ENCODE assay signal across 19 mouse cellular contexts in genomic region chr9:48423256-48423655, GRCm38 (mm10). TPM values are rescaled to one million over a fixed set of nuclear protein-coding genes. Genes with fewer than 3 reads are reported as not detected.
A peak's percentile ranks its signal among the peaks of the same experiment; 100 is the strongest.
DNase-seq lines count a peak whose midpoint lies in the region; ATAC-seq and TF ChIP-seq lines count a peak whose summit lies in the region.
"Had no signal": no experiment of that assay in that cellular context is flagged by ENCODE, and none has a peak within 500 bp of the region (broad histone marks: within the 10 kb centered on the region; RNA-seq: fewer than 3 reads in every experiment).

No protein-coding gene starts in this region.

- ATAC-seq in intestine, postnatal 0 days: no peak
- ATAC-seq in intestine, embryonic 15.5 days: no peak
- ATAC-seq in stomach, postnatal 0 days (ENCODE audit: low FRiP score, low TSS enrichment): no peak
- no peak for ATAC-seq in erythroblast, adult 5-6 weeks (replicated peaks; ENCODE audit: low FRiP score, poor library complexity, severe bottlenecking)
- ATAC-seq: hindbrain, postnatal 0 days had no signal

- TF ChIP-seq CTCF in intestine, postnatal 0 days (IDR thresholded peaks at IDR 0.05; ENCODE audit: low read depth): 0 out of 2 replicates have a peak, but pooled peaks have one; percentile 25
- peak; percentile 4; the same call in 1 of the 2 replicates for TF ChIP-seq CTCF in spleen, adult 2 months (IDR thresholded peaks at IDR 0.05; ENCODE audit: extremely low read depth, insufficient read depth, insufficient read length, insufficient replicate concordance)
- TF ChIP-seq CTCF in stomach, postnatal 0 days (IDR thresholded peaks at IDR 0.05; ENCODE audit: low read depth): 0 out of 2 replicates have a peak, but pooled peaks have one; percentile 17

- H3K4me1 ChIP-seq in intestine, postnatal 0 days (replicated peaks; ENCODE audit: control insufficient read depth, insufficient read depth, low read length): no peaks in the 10 kb centered on the region
- no peaks in the 10 kb centered on the region for H3K4me1 ChIP-seq in intestine, embryonic 15.5 days (replicated peaks)
- H3K4me1 ChIP-seq in spleen, adult 2 months (ENCODE audit: control insufficient read depth, insufficient read depth, insufficient read length): peaks cover 16% of the 10 kb centered on the region
- no peaks in the 10 kb centered on the region for H3K4me1 ChIP-seq in stomach, postnatal 0 days (replicated peaks; ENCODE audit: control insufficient read depth, insufficient read depth)
- H3K4me1 ChIP-seq: forebrain, embryonic 12.5 days; heart, embryonic 10.5 days; hindbrain, embryonic 10.5 days; limb, embryonic 10.5 days had no signal

- no peak overlapping the region for H3K4me2 ChIP-seq in intestine, postnatal 0 days (replicated peaks; ENCODE audit: low read depth)
- no peak overlapping the region for H3K4me2 ChIP-seq in intestine, embryonic 15.5 days (replicated peaks)
- no peak overlapping the region for H3K4me2 ChIP-seq in stomach, postnatal 0 days (replicated peaks; ENCODE audit: low read depth)
- H3K4me2 ChIP-seq: forebrain, embryonic 12.5 days; midbrain, embryonic 11.5 days had no signal

- TF ChIP-seq POLR2A in spleen, adult 2 months (IDR thresholded peaks at IDR 0.05; ENCODE audit: low read depth, low read length): no peak

- H3K27me3 ChIP-seq in intestine, postnatal 0 days (replicated peaks; ENCODE audit: control insufficient read depth, insufficient read depth, low read length): no peaks in the 10 kb centered on the region
- H3K27me3 ChIP-seq in intestine, embryonic 15.5 days (replicated peaks): no peaks in the 10 kb centered on the region
- H3K27me3 ChIP-seq in spleen, adult 2 months (ENCODE audit: control insufficient read depth, insufficient read depth, low read length): no peaks in the 10 kb centered on the region
- no peaks in the 10 kb centered on the region for H3K27me3 ChIP-seq in stomach, postnatal 0 days (ENCODE audit: control insufficient read depth, insufficient read depth, low read length)
- H3K27me3 ChIP-seq: forebrain, embryonic 12.5 days had no signal

- no peak for DNase-seq in spleen, adult 2 months (ENCODE audit: low read depth in 1 of 2, low spot score in 2 of 2)
- no peak for DNase-seq in spleen, adult 12 weeks (ENCODE audit: low spot score)
- DNase-seq in adrenal gland, postnatal 14 days: peak; percentile 23
- DNase-seq in stomach, postnatal 0 days (ENCODE audit: low spot score): no peak
- no peak for DNase-seq in gastrocnemius, postnatal 10 days
- DNase-seq: cerebellum, adult 11-12 months; cerebellum, postnatal 14 days; kidney, adult 11 months; right cerebral cortex, adult 18-20 months; right cerebral cortex, postnatal 4 days had no signal

- no peak overlapping the region for H3K27ac ChIP-seq in intestine, postnatal 0 days (ENCODE audit: low read depth, low read length)
- H3K27ac ChIP-seq in intestine, embryonic 15.5 days: no peak overlapping the region
- peak overlapping the region; percentile 40; the same call in 1 of the 2 replicates for H3K27ac ChIP-seq in spleen, adult 2 months (ENCODE audit: insufficient read depth, low read length)
- no peak overlapping the region for H3K27ac ChIP-seq in stomach, postnatal 0 days (replicated peaks)
- H3K27ac ChIP-seq: forebrain, embryonic 12.5 days; heart, embryonic 10.5 days; hindbrain, embryonic 10.5 days; hindbrain, postnatal 0 days; limb, embryonic 10.5 days had no signal

- H3K9me3 ChIP-seq in intestine, postnatal 0 days (ENCODE audit: control insufficient read depth): no peaks in the 10 kb centered on the region
- no peaks in the 10 kb centered on the region for H3K9me3 ChIP-seq in intestine, embryonic 15.5 days
- H3K9me3 ChIP-seq in stomach, postnatal 0 days (ENCODE audit: control insufficient read depth, low read length): no peaks in the 10 kb centered on the region
- H3K9me3 ChIP-seq: forebrain, embryonic 12.5 days; heart, embryonic 10.5 days; hindbrain, embryonic 10.5 days; limb, embryonic 10.5 days had no signal

- no peak overlapping the region for H3K4me3 ChIP-seq in intestine, postnatal 0 days (ENCODE audit: low read depth, low read length)
- no peak overlapping the region for H3K4me3 ChIP-seq in intestine, embryonic 15.5 days (replicated peaks)
- H3K4me3 ChIP-seq in spleen, adult 2 months (ENCODE audit: extremely low read depth, insufficient read depth, insufficient read length): peak overlapping the region; percentile 19; the same call in 1 of the 2 replicates
- H3K4me3 ChIP-seq in stomach, postnatal 0 days (ENCODE audit: low read depth, low read length): no peak overlapping the region
- H3K4me3 ChIP-seq: forebrain, embryonic 12.5 days; heart, embryonic 10.5 days; hindbrain, embryonic 10.5 days; limb, embryonic 10.5 days had no signal

- TF ChIP-seq EP300 in stomach, postnatal 0 days (optimal IDR thresholded peaks at IDR 0.05): no peak

- no peak overlapping the region for H3K9ac ChIP-seq in intestine, postnatal 0 days (ENCODE audit: low read depth, low read length)
- H3K9ac ChIP-seq in intestine, embryonic 15.5 days: no peak overlapping the region
- H3K9ac ChIP-seq in stomach, postnatal 0 days (ENCODE audit: low read length): no peak overlapping the region
- H3K9ac ChIP-seq: forebrain, embryonic 12.5 days had no signal

- H3K36me3 ChIP-seq in intestine, postnatal 0 days (ENCODE audit: control insufficient read depth, insufficient read depth): no peaks in the 10 kb centered on the region
- H3K36me3 ChIP-seq in intestine, embryonic 15.5 days: no peaks in the 10 kb centered on the region
- no peaks in the 10 kb centered on the region for H3K36me3 ChIP-seq in spleen, adult 2 months (ENCODE audit: control insufficient read depth, insufficient read depth, low read length)
- H3K36me3 ChIP-seq in stomach, postnatal 0 days (ENCODE audit: control insufficient read depth, insufficient read depth, low read length): no peaks in the 10 kb centered on the region
- H3K36me3 ChIP-seq: forebrain, embryonic 12.5 days; heart, embryonic 10.5 days; hindbrain, embryonic 10.5 days; limb, embryonic 10.5 days had no signal

- 30% methylated on average over 1 of the region's 1 CpGs for WGBS in intestine, postnatal 0 days
- 13% methylated on average over 1 of the region's 1 CpGs for WGBS in intestine, embryonic 15.5 days
- 38% methylated on average over 1 of the region's 1 CpGs for WGBS in spleen, adult 2 months
- WGBS in stomach, postnatal 0 days: 39% methylated on average over 1 of the region's 1 CpGs

RNA-seq across cellular contexts. Expression of gene Rexo2, which starts 57.2 kb away (rescaled TPM):
- polyA plus RNA-seq in intestine, postnatal 0 days (2015; fragmentation: Nextera tagmentation; extraction: Ambion mirVana): 70.3 and 70.6 TPM in 2 replicates
- polyA plus RNA-seq in intestine, embryonic 15.5 days (2015; fragmentation: Nextera tagmentation; extraction: Ambion mirVana): 109 and 119 TPM in 2 replicates
- 47.9 and 50.0 TPM in 2 replicates for polyA plus RNA-seq in spleen, adult 2 months (2012; rRNA removed)
- 92.9 and 94.2 TPM in 2 replicates for total RNA-seq in adrenal gland, postnatal 14 days (2021)
- polyA plus RNA-seq in stomach, postnatal 0 days (2015; fragmentation: Nextera tagmentation; extraction: Ambion mirVana): 152 and 172 TPM in 2 replicates
- 47.8 and 50.8 TPM in 2 replicates for total RNA-seq in erythroblast, adult 5-6 weeks (2015; ENCODE audit: low replicate concordance)
- 26.6 and 36.7 TPM in 2 replicates for total RNA-seq in erythroblast, adult 5-6 weeks (2017; ENCODE audit: low replicate concordance)
- 10 to 100 TPM; 57.9 to 62.4 TPM for total RNA-seq in gastrocnemius, postnatal 10 days (2021)
